Mouse (Mus musculus) monocyte, adult 5-6 weeks (primary cell): ENCODE results near the gene Rbm47. TPM values are rescaled to one million over a fixed set of nuclear protein-coding genes. Genes with fewer than 3 reads are reported as not detected.

Experiments
- ATAC-seq: fragments of 153-309, 156-312 bp; replicated peaks from 2 replicates; pipeline ENCODE4 v1.8.0; 2017; ENCODE audit warnings: mild to moderate bottlenecking; ENCODE audit not compliant: low TSS enrichment, insufficient number of reproducible peaks, severe bottlenecking, poor library complexity, low FRiP score
- total RNA-seq: library from RNA; stranded (forward); fragments of 200-1000, 200-491, 200-594 nt; gene quantifications from 3 replicates; pipeline ENCODE4 v1.2.3, GENCODE M21; 2017

Gene Rbm47
- total RNA-seq, 1 experiment from 2014 or later = 16.8 TPM

GRCm38 (mm10) chr5:66050841-66051240 is 122.1 kb downstream of the Rbm47 start:
- no peak for ATAC-seq

- no peak for ATAC-seq
Measured at GRCm38 (mm10) chr5:66046356-66046755, 126.6 kb downstream of the Rbm47 start.

GRCm38 (mm10) chr5:66043897-66044296 is 129.0 kb downstream of the Rbm47 start:
- ATAC-seq = no peak

GRCm38 (mm10) chr5:66042651-66043340 is 130.1 kb downstream of the Rbm47 start:
- no peak; the same call in 1 of the 2 replicates for ATAC-seq

- ATAC-seq = no peak
Measured at GRCm38 (mm10) chr5:66040744-66041279, 132.1 kb downstream of the Rbm47 start.

- no peak for ATAC-seq
Measured at GRCm38 (mm10) chr5:66039813-66040212, 133.1 kb downstream of the Rbm47 start.

GRCm38 (mm10) chr5:66037066-66037465 is 135.9 kb downstream of the Rbm47 start:
- no peak for ATAC-seq

GRCm38 (mm10) chr5:66036440-66037054 is 136.4 kb downstream of the Rbm47 start:
- no peak for ATAC-seq

GRCm38 (mm10) chr5:66034375-66035195 is 138.3 kb downstream of the Rbm47 start:
- ATAC-seq = no peak

GRCm38 (mm10) chr5:66032826-66033225 is 140.1 kb downstream of the Rbm47 start:
- ATAC-seq = no peak

GRCm38 (mm10) chr5:66031699-66032098 is 141.2 kb downstream of the Rbm47 start:
- no peak for ATAC-seq

- no peak for ATAC-seq
Measured at GRCm38 (mm10) chr5:66028232-66028631, 144.7 kb downstream of the Rbm47 start.

GRCm38 (mm10) chr5:66027206-66027605 is 145.7 kb downstream of the Rbm47 start:
- no peak for ATAC-seq

GRCm38 (mm10) chr5:66026796-66027195 is 146.1 kb downstream of the Rbm47 start:
- ATAC-seq = no peak

- ATAC-seq = no peak
Measured at GRCm38 (mm10) chr5:66015449-66015961, 157.4 kb downstream of the Rbm47 start.

- ATAC-seq = no peak
Measured at GRCm38 (mm10) chr5:66014437-66014836, 158.5 kb downstream of the Rbm47 start.

GRCm38 (mm10) chr5:66013999-66014398 is 158.9 kb downstream of the Rbm47 start:
- no peak for ATAC-seq

- ATAC-seq = no peak
Measured at GRCm38 (mm10) chr5:66008245-66008967, 164.5 kb downstream of the Rbm47 start.
